Mouse (Mus musculus): ENCODE measurements around the gene Mbtps2.

Gene Mbtps2

DNA sequence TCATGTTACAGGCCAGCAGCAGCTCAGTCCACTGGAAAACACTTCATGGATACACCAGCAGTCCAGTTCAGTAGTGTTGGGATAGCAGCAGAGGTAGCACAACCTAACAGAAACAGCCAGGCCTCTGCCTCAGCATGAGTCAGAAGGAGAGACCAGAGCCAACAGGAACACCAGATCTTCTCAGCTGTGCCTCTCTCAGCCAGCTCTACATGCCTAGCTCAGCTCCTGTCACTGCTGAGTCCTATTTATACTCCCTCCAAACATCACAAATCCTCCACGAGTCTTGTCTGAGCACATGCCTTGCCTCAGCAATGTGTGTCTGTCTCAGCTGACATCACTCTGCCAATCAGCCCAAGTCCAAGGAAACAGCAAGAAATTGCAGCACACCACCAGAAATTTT lies 94.0 kb downstream of the Mbtps2 start:
- in situ Hi-C loops (cut with MboI, MseI), result no loop called here

DNA sequence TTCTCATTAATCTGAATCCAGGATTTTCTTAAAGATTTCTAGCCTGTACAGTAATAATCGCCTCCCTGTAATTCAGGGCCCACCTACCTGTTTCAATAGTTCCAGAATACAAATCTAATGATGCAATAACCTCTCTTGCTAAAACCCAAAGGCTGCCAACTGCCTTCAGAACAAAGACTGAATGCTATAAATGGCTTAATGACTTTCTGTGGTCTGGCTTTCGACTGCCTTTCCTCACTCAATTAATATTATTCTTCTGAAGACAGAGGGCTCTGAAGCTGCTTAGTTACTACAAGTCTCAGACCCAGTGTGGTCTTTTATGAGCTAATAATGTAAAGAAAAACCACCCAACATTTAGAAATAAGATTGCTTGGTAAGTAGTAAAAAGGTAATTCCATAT lies 96.6 kb downstream of the Mbtps2 start:
- in situ Hi-C loops (cut with MboI, MseI), result no loop called here

DNA sequence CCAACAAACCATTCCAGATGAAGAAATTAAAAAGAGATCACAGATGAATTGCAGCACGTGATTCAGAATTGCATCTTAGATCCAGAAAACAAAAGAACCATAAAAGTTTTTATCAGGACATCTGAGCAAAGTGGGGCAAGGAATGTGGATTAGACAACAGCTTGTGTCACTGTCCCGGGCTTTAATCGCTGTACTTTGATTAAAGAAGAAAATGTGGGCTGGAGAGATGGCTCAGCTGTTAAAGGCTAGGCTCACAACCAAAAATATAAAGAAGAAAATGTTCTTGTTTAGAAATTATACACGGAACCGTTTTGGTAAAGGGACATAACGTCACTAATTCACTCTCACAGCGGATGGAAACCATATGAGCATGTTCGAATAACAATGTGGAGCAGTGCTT lies 98.5 kb downstream of the Mbtps2 start:
- in situ Hi-C loops (cut with MboI, MseI), result no loop called here

DNA sequence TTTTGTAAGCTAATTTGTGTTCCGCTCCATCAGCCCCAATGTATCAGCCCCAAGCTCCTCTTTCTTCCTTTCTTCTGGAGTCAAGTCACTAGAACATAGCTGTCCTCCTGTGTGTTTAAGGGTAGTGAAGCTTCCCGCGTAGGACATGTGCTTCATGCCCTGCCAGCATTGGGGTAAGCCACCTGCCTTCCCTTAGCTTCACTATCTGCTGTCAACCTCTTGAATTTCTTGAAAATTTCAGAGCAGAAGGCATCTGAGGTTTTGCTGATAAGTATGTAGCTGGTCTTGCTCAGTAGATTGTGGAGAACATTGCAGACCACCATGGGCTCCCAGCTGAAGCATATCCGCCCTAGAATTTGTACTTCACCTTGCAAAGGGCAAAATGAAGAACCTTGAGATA lies 105.4 kb downstream of the Mbtps2 start:
- in situ Hi-C loops (cut with MboI, MseI), result no loop called here

DNA sequence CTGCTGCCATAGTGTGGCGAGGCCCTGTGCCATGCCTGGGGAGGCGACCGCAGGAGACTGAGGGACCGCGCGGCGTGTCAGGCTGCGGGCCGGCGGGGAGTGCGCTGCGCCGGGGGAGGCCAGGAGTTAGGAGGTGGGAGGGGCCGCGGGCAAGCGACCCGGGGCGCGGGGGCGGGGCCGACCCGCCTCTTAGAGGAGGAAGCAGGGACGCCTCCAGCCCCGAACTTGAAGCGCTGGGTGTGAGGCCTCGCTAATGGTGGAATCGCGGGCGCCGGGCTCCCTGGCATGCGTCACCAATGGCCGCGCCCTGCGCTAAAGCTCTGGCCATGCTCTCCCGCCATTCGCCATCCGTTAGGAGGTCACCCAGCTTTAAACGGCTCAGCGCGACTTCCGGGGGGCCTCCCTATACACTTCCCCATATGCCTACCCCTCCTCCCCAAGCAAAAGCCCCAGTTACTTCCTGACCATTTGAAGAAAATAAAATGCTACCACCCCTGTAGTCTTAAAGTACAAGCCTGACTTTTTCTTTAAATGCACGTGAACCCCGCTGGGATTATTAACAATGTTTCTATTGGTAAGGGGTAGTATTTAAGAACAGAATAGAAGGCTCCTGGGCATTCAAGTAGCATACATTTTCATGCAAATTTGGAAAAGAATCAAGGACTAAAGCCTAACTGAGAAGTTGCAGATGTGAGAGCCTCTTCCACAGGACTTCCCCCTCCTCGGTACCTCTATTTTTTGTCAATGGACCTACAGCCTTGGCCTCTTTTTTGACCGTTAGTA lies 106.4 kb downstream of the Mbtps2 start, which contains the start of gene Sms:
Gene Sms (minus strand): TSS at position 344 of the 783 bp plus-strand sequence.
- in situ Hi-C loops (cut with MboI, MseI), result no loop called here

DNA sequence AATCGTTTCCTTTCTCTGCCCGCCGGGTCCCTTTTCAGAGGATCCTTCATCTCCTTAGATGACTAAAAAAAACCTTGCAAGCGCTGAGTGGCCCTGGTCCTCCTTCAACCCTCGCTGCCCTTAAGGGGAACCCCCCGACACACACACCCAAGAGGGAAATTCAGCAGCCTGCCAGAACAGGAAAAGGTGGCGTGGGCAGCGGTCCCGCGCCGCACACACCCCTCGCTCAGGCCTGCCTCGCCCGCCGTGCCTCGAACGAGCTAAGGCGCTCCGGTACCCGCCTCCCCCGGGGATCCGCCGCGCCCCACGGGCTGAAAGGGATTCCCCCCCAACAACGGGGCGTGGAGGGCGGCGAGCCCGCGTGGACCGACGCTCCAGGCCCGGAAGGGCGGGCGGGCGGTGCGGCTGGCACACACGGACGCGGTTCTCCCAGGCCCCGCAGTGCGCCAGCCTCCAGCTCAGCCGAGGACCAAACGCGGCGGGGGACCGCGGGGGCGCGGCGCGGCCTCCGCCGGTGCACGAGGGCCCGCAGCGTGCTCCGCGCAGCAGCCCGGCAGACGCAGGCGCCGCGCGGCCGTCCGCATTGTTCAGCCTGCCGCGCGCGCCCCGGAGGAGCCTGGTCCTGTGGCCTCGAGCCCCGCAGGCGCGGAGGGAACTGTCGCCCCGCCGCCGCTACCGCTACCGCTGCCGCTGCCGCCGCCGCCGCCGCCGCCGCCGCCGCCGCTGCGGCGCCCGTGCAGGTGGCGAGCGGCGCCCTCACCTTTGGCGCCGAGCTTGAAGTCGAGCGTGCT lies 107.2 kb downstream of the Mbtps2 start:
- in situ Hi-C loops (cut with MboI, MseI), result no loop called here

DNA sequence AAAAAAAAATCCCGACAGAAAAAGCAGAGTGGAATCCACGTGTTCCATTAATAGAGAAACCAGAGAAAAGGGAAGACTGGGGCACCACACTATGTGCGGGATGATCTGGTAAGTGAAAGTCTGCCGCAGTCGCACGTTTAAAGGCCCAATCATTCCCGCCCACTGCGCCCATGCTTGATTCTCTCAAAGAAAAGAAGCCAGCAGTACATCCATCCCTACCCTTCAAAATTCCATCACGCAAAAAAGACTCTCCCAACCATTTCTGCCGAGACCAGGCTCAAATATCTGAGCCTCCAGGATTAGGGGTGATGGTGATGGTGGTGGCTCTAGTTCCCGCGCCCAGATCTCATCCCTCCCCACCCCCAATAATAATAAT lies 107.8 kb downstream of the Mbtps2 start:
- in situ Hi-C loops (cut with MboI, MseI), result no loop called here

DNA sequence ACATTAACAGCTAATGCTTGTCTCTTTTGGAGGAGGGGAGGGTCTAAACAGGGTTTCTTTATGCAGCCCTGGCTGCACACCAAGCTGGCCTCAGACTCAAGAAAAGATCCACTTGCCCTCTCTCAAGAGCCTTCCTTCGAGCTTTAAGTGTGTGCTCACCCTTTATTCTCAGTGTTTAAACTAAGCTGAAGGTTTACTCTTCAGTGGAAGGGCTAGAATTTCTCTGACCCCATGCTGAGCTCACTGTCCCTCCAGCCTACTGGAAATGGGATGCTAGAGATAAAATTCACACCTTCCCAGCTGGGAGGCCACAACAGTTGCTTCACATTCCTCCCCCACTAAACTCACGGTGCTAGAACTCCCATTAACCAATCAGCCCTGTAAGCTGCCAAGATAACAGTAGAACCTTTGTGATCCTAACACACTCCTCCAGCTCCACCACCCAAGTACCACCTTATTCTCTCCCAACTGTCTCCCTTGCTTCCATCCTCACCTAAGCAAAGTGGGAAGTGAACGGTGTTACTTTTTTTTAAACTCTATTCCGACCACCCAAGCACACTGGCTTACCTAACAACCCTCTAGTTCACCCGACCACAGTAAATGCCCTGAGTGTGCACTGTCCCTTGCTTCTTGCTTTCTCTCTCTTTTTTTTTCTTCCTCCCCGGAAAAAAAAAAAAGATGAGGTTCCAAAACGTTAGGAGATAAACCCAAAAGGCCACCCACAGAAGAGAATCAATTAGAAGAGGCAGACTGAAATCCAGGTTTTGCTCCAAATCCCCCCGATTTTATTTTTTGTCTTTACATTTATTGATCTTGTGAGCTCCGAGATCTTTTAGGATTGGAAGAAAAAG lies 108.4 kb downstream of the Mbtps2 start:
- in situ Hi-C loops (cut with MboI, MseI), result no loop called here

DNA sequence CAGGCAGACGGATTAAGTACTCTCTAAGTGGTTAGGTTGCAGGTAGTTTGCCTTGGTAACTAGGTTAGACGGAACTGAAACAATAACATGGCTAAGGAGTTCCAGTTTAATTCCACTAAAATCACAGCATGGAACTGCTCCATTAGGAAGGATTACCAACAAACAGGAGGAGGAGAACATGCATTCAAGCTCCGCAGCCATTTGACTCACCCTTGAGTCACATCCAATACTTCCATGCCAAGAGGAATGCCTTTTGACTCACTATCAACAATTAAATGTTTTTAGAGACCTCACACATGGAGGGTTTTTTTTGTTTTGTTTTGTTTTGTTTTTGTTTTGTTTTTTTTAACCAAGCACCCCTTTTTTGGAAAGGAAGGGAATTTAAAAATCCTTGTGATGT lies 109.7 kb downstream of the Mbtps2 start:
- in situ Hi-C loops (cut with MboI, MseI), result no loop called here

DNA sequence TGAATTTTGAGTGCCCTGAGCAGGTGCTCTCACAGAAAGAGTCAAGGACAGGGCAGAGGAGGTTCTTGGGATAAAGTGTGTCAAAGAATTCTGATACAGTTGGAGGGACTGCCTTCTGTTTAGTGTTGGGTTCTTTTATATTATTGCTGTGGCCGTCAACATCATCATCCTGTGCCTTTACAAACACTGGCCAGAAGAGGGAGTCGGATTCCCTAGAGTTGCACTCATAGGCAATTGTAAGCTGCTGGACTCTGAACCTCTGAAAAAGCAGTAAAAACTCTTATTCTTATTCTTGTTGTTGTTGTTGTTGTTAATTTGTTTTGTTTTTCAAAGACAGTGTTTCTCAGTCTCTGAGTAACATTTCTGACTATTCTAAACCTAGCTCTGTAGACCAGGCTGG lies 111.8 kb downstream of the Mbtps2 start:
- in situ Hi-C loops (cut with MboI, MseI), result no loop called here
